Mouse (Mus musculus) Patski (cell line): Measurements from ENCODE around the gene Xylt1. TPM values are rescaled to one million over a fixed set of nuclear protein-coding genes. Genes with fewer than 3 reads are reported as not detected.

Source experiments
- ATAC-seq: fragments of 100-300 bp; one replicate; pipeline ENCODE4 v1.8.0; 2021
- CTCF ChIA-PET: fragments of 350-600 bp; sonication (Branson Sonifier 250); formaldehyde crosslinking; loops from one replicate; lab custom pipeline; 2022; ENCODE audit warnings: inconsistent platforms; lab: Charles Lee
- POLR2A ChIA-PET: fragments of 350-600 bp; sonication (Branson Sonifier 250); formaldehyde crosslinking; loops from one replicate; lab custom pipeline; 2022; ENCODE audit warnings: antibody characterized with exemption, inconsistent platforms; lab: Charles Lee
- DNase-seq: peaks from one replicate; pipeline ENCODE4 v3.0.0-alpha.2; 2011; ENCODE audit warnings: low read depth, low spot score
- H3K27me3 ChIP-seq: fragments of 371-371 bp; one replicate; pipeline ENCODE4 v1.5.1; 2021
- CTCF ChIP-seq: fragments of 100-300 bp; IDR thresholded peaks from one replicate; pipeline ENCODE4 v1.5.1; 2021
- in situ Hi-C: fragments of 300-500 bp; cut with MboI; formaldehyde crosslinking; loops from 3 replicates; pipeline ENCODE4 v1.11.1; 2018; ENCODE audit warnings: low pct_unique_long_range_greater_than_20kb, mixed read lengths
- polyA plus RNA-seq: library from polyadenylated mRNA; unstranded; gene quantifications from one replicate; pipeline ENCODE4 v1.2.3, GENCODE M21; 2021

Gene Xylt1
- polyA plus RNA-seq, 1 experiment from 2014 or later, result 20.1 TPM

- POLR2A ChIA-PET, result no interaction called here
- no peak for TF ChIP-seq CTCF
- no peaks in the 10 kb centered on the region for H3K27me3 ChIP-seq
- DNase-seq (no peak), ATAC-seq (no peak)
- CTCF ChIA-PET, result no interaction called here
- in situ Hi-C loops, result no loop called here
Observed at GRCm38 (mm10) chr7:117480831-117481230, 100.1 kb downstream of the Xylt1 start.

- no peaks in the 10 kb centered on the region for H3K27me3 ChIP-seq
- no peak for TF ChIP-seq CTCF
- no peak for ATAC-seq
- ChIA-PET POLR2A (no interaction called here), CTCF (no interaction called here)
- in situ Hi-C loops, result no loop called here
- no peak for DNase-seq
Observed at GRCm38 (mm10) chr7:117481404-117481803, 100.6 kb downstream of the Xylt1 start.

GRCm38 (mm10) chr7:117482701-117483100 lies 101.9 kb downstream of the Xylt1 start:
- in situ Hi-C loops, result no loop called here
- ATAC-seq (peak; percentile 44), DNase-seq (no peak)
- no peak for TF ChIP-seq CTCF
- CTCF ChIA-PET, result no interaction called here
- POLR2A ChIA-PET, result no interaction called here
- H3K27me3 ChIP-seq, result no peaks in the 10 kb centered on the region

- DNase-seq (no peak), ATAC-seq (no peak)
- in situ Hi-C loops, result no loop called here
- POLR2A ChIA-PET, result no interaction called here
- CTCF ChIA-PET, result interaction anchor here (1.3 kb wide), 1 partner anchor 12 kb away, joined by 3 read pairs; no protein-coding TSS in a partner anchor
- H3K27me3 ChIP-seq, result no peaks in the 10 kb centered on the region
- no peak for TF ChIP-seq CTCF
Observed at GRCm38 (mm10) chr7:117484589-117484988, 103.8 kb downstream of the Xylt1 start.

- in situ Hi-C loops, result no loop called here
- H3K27me3 ChIP-seq, result no peaks in the 10 kb centered on the region
- no peak for TF ChIP-seq CTCF
- ChIA-PET POLR2A (no interaction called here), CTCF (interaction anchor here (1.3 kb wide), 1 partner anchor 12 kb away, joined by 3 read pairs; no protein-coding TSS in a partner anchor)
- ATAC-seq (no peak), DNase-seq (no peak)
Observed at GRCm38 (mm10) chr7:117484989-117485536, 104.3 kb downstream of the Xylt1 start.

GRCm38 (mm10) chr7:117486425-117487172 lies 105.8 kb downstream of the Xylt1 start:
- ATAC-seq (no peak), DNase-seq (no peak)
- no peaks in the 10 kb centered on the region for H3K27me3 ChIP-seq
- ChIA-PET CTCF (no interaction called here), POLR2A (no interaction called here)
- TF ChIP-seq CTCF, result no peak
- in situ Hi-C loops, result no loop called here

GRCm38 (mm10) chr7:117487173-117487490 lies 106.4 kb downstream of the Xylt1 start:
- CTCF ChIA-PET, result no interaction called here
- in situ Hi-C loops, result no loop called here

GRCm38 (mm10) chr7:117489973-117490372 lies 109.2 kb downstream of the Xylt1 start:
- no peaks in the 10 kb centered on the region for H3K27me3 ChIP-seq
- ATAC-seq, result no peak
- ChIA-PET POLR2A (no interaction called here), CTCF (no interaction called here)
- TF ChIP-seq CTCF, result no peak
- DNase-seq, result no peak
- in situ Hi-C loops, result no loop called here

More at GRCm38 (mm10) chr7:117487173-117487490, 106.4 kb downstream of the Xylt1 start:
- H3K27me3 ChIP-seq, result no peaks in the 10 kb centered on the region
- no peak for TF ChIP-seq CTCF
- POLR2A ChIA-PET, result no interaction called here
- DNase-seq (no peak), ATAC-seq (no peak)

- no peak for DNase-seq
- no peak for TF ChIP-seq CTCF
- POLR2A ChIA-PET, result no interaction called here
- no peak for ATAC-seq
- in situ Hi-C loops, result no loop called here
- CTCF ChIA-PET, result interaction anchor here (1.3 kb wide), 1 partner anchor 95 kb away, joined by 3 read pairs; no protein-coding TSS in a partner anchor
- H3K27me3 ChIP-seq, result no peaks in the 10 kb centered on the region
Observed at GRCm38 (mm10) chr7:117490500-117491205, 109.9 kb downstream of the Xylt1 start.

GRCm38 (mm10) chr7:117491495-117491894 lies 110.7 kb downstream of the Xylt1 start:
- no peak for ATAC-seq
- DNase-seq, result no peak
- no peaks in the 10 kb centered on the region for H3K27me3 ChIP-seq
- ChIA-PET CTCF (interaction anchor here (1.3 kb wide), 1 partner anchor 96 kb away, joined by 3 read pairs; no protein-coding TSS in a partner anchor), POLR2A (no interaction called here)
- in situ Hi-C loops, result no loop called here
- TF ChIP-seq CTCF, result no peak

- POLR2A ChIA-PET, result no interaction called here
- ATAC-seq (no peak), DNase-seq (no peak)
- CTCF ChIA-PET, result no interaction called here
- no peak for TF ChIP-seq CTCF
- in situ Hi-C loops, result no loop called here
- no peaks in the 10 kb centered on the region for H3K27me3 ChIP-seq
Observed at GRCm38 (mm10) chr7:117494210-117494609, 113.4 kb downstream of the Xylt1 start.
